Mouse (Mus musculus) forelimb bud, embryonic 11.5 days (tissue): ENCODE results near the gene Ngef.
"Not testable (repeated sequence)": the region's sequence is repeated elsewhere in the genome, so short reads cannot be mapped to it uniquely, and the experiment has no call there.

Source experiments
- DNase-seq: peaks from one replicate; pipeline ENCODE4 v3.0.0-alpha.2; 2012; ENCODE audit warnings: low read depth, low spot score

The Ngef gene

DNA sequence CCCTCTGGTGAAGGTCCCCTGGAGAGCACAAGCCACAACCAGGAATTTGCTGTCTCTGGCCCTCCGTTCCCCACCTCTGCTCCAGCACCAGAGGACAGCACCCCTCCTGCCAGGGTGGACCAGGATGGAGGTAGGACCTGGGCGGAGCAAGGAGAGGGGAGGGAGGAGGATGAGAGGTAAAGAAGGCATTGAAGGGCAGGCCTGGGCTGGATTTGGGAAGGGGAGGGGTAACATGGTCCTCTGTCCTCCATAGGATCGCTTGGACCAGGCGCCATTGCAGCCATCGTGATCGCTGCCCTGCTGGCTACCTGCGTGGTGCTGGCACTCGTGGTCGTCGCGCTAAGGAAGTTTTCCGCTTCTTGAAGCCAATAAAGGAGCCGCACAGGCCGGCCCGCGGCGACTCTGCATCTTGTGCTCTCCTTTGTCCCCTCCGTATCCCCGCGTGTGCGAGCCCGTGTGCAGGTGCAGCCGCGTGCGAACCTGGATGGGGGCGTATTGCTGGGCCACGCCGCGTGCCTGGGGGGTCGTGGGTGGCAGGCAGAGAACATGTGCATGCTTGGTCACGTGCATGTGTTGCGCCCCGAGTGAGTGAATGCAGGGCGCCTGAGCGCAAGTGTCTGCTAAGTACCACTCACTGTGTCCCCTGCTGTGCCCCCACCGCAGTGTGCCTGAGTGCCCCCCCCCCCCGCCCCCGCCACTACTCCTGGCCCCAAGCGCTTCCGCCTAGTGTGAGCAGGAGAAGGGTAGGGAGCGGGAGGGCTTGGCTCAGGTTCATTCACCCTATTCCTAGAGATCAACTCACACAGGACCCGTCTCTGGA lies 98.4 kb downstream of the Ngef start:
- no peak for DNase-seq

DNA sequence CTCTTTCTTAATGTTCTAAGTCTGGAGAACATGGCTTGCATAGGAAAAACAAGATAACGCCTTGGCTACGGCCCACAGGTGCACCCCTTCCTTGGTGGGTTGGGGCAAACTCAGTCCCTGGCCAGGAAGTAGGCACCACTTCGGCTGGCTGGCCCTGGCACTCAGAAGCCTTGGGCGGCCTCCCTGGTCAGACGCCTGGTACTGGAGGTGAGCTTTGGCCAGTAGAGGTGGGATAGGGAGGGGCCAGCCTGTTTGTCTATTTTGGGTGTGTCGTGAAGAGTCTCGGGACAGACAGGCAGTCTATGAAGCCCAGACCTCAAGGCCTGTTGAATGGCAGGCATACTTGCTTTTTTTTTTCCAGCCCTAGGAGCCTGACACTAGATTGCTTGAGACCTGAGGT lies 101.1 kb downstream of the Ngef start:
- no peak for DNase-seq

DNA sequence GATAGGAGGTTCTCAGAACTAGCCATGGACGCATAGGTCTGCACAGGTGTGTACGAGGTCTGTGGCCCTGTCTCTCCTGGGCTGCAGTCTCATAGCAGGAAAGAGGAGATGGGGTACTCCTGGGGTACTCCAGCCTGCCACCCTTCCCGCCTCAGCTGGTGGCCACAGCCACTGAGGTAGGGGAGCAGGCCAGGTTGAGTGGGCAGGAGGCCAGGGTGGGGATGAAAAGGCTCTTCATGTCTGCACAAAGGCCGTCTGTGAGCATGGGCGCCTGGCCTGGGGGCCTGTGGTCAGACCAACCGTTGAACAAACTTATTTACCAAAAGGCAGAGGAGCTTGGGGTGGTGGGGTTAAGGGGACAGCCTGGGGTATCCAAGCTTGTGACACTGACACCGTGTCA lies 101.8 kb downstream of the Ngef start:
- no peak for DNase-seq

DNA sequence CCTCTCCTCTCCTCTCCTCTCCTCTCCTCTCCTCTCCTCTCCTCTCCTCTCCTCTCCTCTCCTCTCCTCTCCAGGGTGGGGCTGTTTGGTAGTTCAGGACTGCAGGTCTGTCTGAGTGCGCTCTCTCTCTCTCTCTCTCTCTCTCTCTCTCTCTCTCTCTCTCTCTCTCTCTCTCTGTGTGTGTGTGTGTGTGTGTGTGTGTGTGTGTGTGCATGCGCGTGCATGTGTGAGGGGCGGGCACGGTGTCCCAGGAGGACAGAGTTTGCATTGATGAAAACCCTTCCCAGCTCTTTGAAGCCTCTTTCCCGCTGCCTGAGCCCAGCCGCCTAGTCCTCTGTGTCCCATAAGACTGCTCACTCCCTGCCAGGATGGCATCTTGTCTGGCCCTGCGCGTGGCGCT lies 103.7 kb downstream of the Ngef start, which contains the start of gene Snorc:
TSS of gene Snorc (plus strand) at position 301 of the 400 bp plus-strand sequence.
- not testable (repeated sequence) for DNase-seq

DNA sequence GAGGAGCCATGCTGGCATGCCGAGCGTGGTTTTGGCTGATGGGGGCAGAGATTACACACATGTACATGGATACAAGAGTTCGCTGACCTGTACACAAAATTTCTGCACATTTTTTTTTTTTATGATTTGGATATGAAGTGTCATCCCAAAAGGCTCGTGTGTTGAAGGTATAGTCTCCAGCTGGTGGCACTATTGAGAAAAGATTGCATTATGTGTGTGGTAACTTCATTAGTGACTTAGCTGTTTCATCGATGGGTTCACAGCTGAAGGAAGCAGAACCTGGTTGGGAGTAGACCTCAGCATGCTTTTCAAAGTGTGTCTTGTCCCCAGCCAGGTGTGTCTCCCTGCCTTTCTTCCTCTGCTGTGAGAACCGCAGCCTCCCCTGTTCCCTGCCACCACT lies 105.3 kb downstream of the Ngef start:
- no peak for DNase-seq

DNA sequence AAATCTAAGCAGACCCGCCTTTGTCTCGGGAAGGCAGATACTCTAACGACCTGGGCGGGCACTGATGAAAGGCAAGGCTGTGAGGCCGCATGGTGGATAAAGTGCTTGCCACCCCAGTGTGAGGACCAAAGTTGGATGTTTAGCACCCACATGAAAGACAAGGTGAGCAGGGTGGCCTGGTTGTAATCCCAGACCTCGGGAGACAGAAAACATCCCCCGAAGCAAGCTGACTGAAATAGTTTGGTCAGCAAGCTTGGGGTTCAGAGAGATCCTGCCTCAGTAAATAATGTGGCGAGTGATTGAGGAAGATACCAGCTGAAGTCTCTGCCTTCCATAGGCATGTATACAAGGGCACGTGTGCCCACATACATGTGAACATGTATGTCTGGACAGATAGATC lies 106.2 kb downstream of the Ngef start:
- no peak for DNase-seq

DNA sequence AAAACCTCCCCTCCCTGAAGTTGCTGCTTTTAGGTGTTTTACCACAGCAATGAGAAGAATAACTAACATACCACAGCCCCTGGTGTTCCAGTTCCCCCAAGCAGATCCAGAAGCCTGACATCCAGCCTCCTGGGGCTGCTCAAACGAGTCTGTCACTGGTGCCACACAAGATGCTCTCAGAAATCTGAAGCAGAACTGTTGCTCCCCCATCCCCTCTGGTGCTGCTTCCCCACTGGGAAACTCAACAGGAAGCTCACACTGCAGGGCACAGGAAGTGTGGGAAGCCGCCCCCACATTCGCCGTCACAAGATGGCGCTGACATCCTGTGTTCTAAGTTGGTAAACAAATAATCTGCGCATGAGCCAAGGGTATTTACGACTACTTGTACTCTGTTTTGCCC lies 113.8 kb downstream of the Ngef start:
- DNase-seq, result not testable (repeated sequence)

DNA sequence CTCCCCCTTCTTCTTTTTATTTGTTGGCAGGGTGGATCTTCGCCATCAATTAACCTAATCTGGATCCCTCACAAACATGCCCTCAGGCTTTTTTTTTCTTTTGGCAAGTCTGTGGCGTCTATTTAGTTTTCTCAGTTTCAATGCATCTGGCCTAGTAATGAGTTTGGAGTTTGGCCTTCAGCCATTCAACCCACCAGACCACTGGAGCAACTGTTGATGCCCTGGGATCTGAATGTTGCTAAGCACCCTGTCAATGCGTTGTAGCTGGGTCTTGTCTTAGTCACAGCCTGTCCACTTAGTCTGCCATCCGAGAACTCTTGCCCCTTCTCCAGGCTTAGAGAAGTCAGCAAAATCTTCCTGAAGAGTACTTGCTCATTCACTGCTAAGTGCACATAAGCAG lies 115.6 kb downstream of the Ngef start:
- no peak for DNase-seq

DNA sequence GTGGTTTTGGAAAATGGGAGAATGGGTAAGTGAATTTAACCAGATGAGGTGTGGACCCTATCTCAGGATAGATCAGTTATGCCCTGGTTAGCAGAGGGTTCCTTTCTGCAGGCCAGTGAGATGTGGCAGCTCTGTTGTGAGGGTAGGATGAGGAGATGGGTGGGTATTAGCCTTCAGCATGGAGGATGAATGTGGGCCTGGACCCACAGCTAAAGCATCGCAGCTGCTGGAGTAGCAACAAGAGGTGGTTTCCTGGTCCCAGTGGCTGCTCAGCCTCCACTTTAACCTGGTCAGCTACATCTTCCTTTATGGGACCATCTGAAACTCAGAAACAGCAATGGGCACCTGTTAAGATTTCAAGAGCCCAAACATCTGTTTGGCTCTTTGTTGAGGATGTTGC lies 117.2 kb downstream of the Ngef start:
- DNase-seq, result no peak

DNA sequence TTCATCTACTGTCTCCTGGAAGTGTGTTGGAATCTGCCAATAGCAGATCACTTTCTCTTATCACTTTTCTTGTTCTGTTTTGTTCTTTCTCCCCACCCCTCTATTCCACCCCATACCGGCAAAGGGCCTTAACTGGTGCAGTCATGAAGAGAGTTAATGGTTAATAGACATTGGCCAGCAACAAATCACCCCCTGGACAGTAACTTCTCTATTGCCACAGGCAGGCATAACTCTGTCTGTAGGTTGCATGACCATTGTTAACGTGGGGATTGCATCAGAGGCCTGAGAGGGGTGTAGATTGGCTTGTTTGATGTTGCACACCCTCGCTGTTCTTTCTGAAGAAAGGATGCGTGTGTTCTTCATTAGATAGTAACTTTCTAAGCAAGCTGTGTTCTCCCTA lies 124.2 kb downstream of the Ngef start:
- no peak for DNase-seq

DNA sequence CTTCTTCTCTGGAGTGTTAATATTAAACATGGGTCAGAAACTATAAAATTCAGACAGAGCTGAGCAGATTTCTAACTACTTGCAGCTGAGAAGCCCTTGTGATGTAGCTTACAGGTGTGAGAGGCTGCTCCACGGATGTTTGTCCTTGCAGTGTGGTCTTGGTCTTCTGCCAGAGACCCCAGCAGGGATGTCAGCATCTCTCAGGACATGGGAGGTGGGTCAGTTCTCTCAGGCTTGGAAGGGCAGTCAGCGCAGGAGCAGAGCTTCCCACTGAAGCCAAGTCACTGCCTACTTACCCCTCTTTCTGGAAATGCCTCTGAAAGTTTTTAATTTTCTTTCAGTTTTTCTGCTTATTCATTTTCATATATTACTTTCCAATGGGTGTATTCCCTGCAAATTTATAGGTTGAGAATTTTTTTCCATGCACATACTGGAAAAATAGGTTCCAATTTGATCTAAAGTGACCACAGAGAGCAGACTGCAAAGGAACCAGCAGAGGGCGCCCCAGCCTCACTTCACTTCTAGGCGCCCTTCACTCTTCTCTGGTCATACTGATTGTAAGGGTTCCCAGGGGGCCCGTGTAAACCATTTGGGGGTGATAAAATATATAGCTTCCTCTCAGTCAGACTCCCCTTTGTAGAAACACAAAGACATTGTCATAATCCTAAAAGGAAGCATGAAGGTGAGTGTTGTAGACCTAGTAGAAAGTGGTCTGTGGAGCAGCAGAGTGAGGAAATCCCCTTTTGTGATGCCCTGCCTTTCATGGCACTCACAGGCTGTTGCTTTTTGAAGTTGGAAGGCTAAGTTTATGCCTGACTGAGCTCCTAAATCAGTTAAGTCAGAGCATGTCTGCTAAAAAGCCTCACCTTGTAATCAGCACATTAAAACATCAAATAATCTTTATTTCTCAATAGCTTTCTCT lies 126.2 kb downstream of the Ngef start:
- DNase-seq, result peak; percentile 49

DNA sequence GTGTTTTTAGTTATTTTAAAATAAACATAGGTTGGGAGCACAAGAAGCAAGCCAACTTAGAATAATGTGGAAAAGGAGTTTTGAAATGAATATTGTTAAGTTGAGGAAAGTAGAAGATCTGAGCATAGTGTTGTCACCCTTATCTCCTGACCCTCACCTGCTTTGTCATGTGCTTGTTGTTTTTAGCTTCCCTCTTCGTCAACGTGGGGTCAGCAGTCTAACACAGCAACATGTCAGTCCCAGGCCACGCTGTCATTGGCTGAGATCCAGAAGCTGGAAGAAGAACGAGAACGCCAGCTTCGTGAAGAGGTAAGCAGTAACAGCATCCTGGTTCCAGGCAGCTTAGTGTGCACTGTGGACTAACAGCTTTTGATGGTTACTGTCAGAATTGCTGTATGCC lies 137.1 kb downstream of the Ngef start:
- DNase-seq, result no peak

DNA sequence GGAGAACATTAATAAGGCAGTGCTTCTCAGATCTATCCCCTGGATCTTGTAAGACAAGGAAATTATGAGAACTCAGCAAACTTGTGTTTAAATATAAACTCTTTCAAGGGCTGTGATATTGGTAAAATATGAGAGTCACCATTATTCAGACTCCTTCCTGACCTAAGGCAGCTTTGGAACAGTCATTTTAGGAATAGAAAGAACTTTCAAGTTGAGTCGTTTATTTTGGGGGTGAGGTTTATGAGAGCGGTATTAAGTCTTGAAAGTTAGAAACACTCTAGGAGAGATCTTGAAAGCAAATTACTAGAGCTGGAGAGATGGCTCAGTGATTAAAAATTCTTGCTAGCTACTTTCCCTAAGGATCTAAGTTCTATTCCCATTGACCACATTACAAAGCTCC lies 138.5 kb downstream of the Ngef start:
- DNase-seq, result no peak
